Mouse (Mus musculus) cerebellum, adult 2 months (tissue): ENCODE measurements around the gene Lmf1. TPM values are rescaled to one million over a fixed set of nuclear protein-coding genes. Genes with fewer than 3 reads are reported as not detected.

Source experiments
- DNase-seq, 2 experiments: peaks; one replicate each; pipeline ENCODE4 v3.0.0; 2021
- H3K27ac ChIP-seq: fragments of 200-500 bp; 2 replicates; pipeline ENCODE4 v1.5.1; 2012; ENCODE audit warnings: low read length, control low read depth, inconsistent platforms; ENCODE audit not compliant: insufficient read depth
- H3K27me3 ChIP-seq: fragments of 200-500 bp; 2 replicates; pipeline ENCODE4 v1.6.1; 2012; ENCODE audit warnings: inconsistent platforms, mild to moderate bottlenecking, low read length, moderate library complexity; ENCODE audit not compliant: control insufficient read depth, insufficient read depth
- H3K4me1 ChIP-seq: fragments of 200-500 bp; 2 replicates; pipeline ENCODE4 v1.6.1; 2011; ENCODE audit warnings: low read length; ENCODE audit not compliant: control insufficient read depth, insufficient read depth
- H3K4me3 ChIP-seq: fragments of 200-500 bp; replicated peaks from 2 replicates; pipeline ENCODE3; 2011; ENCODE audit warnings: mild to moderate bottlenecking, low read depth, low read length, control low read depth; ENCODE audit not compliant: insufficient read depth
- CTCF ChIP-seq: fragments of 200-500 bp; IDR thresholded peaks from 2 replicates; pipeline ENCODE4 v1.5.1; 2011; ENCODE audit warnings: low read depth, mild to moderate bottlenecking, control low read depth, low read length, moderate library complexity, borderline replicate concordance; ENCODE audit not compliant: insufficient read depth
- POLR2A ChIP-seq: fragments of 200-500 bp; IDR thresholded peaks from 2 replicates; pipeline ENCODE4 v1.6.1; 2011; ENCODE audit warnings: low read length, control low read depth, borderline replicate concordance; ENCODE audit not compliant: insufficient read depth
- WGBS: fragments of 180-500 bp; shearing (Covaris S2); methylation state at CpG from one replicate; pipeline ENCODE4 v1.1.7; 2018; 5-methylcytosine and 5-hydroxymethylcytosine counted together
- polyA plus RNA-seq: library from polyadenylated mRNA; depleted of rRNA; stranded (reverse); fragments of >200 nt; gene quantifications from 2 replicates; pipeline ENCODE4 v1.2.3, GENCODE M21; 2012; rRNA removed

The Lmf1 gene
- polyA plus RNA-seq: 18.6 and 19.1 TPM in 2 replicates

DNA sequence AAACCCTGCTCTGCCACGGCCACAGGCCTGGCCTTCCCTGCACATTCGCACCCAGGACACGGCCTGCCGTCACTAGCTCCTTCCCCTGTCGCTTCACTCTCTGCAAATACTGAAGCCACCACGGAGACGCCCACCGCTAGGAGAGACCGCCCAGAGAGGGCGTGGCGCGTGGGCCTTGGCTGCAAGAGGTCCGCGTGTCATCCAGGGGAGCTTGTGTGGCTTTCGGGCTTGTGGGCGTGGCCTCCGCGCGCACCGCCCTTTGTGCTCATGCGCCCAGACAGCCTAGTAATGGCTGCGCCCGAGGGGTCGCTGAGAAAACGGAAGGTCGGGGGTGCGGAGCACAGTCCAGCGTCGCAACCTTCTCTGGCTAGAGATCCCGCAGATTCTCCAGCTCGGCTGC is at the start of gene Lmf1:
Gene Lmf1, plus strand, starts transcription at position 166 of the 400 bp plus-strand sequence.
- WGBS: under 1% methylated on average over 31 of the region's 31 CpGs
- H3K27ac ChIP-seq: peak within 1 kb of the TSS; percentile 48; the same call in 1 of the 2 replicates

DNA sequence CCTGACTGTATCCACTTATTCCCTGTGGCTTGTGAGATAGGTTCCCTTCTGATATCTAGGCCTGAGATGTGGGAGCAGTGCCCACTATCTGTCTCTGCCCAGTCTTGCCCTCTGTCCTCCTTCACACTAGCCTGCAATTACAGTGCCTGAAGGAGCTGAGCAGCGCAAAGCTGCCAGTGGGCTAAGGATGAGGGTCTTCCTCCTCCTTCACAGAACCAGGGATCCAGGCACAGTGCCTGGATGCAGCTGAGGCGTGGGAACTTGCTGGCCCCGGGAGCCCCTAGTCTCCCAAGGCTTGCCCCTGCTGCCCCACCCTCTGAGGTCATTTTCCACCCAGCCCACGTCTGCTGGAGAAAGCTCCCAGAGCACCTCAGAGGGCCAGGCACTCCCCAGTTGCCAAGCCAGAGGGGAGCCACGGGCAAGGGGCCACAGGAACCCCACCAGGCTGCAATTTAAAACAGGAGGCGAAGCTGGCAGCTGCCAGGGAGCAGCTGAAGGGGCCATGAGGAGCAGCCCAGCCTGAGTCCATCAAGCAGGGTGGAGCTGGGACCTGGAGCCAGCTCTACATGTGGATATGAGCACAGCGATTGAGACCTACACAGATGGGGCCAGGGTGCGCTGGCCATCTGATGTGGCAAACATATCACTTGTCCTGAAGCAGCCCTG is 48.4 kb upstream of the Lmf1 start:
- no peak overlapping the region for H3K27ac ChIP-seq
- no peak overlapping the region for H3K4me3 ChIP-seq
- H3K27me3 ChIP-seq: no peaks in the 10 kb centered on the region
- TF ChIP-seq CTCF (no peak), POLR2A (no peak)
- WGBS: 27% methylated on average over 8 of the region's 8 CpGs
- H3K4me1 ChIP-seq: no peaks in the 10 kb centered on the region
- no peak for DNase-seq

More for the DNA sequence above, at the start of gene Lmf1:
- no peak for TF ChIP-seq CTCF
- peak; percentile 94 for TF ChIP-seq POLR2A
- H3K4me1 ChIP-seq: peaks cover 6% of the 10 kb centered on the region; the same call in 1 of the 2 replicates
- DNase-seq: peak; percentile 95 to 97
- H3K4me3 ChIP-seq: peak within 1 kb of the TSS; percentile 76
- no peaks in the 10 kb centered on the region for H3K27me3 ChIP-seq

GRCm38 (mm10) chr17:25538945-25539875 is 39.7 kb upstream of the Lmf1 start:
- 12% methylated on average over 27 of the region's 27 CpGs for WGBS
- no peak overlapping the region for H3K27ac ChIP-seq
- H3K4me1 ChIP-seq: no peaks in the 10 kb centered on the region
- TF ChIP-seq POLR2A (no peak), CTCF (no peak)
- no peak for DNase-seq
- no peak overlapping the region for H3K4me3 ChIP-seq
- no peaks in the 10 kb centered on the region; the same call in 1 of the 2 replicates for H3K27me3 ChIP-seq

GRCm38 (mm10) chr17:25540731-25541130 is 38.2 kb upstream of the Lmf1 start:
- no peaks in the 10 kb centered on the region for H3K4me1 ChIP-seq
- WGBS: 87% methylated on average over 5 of the region's 5 CpGs
- H3K27me3 ChIP-seq: no peaks in the 10 kb centered on the region; the same call in 1 of the 2 replicates
- no peak for DNase-seq
- H3K4me3 ChIP-seq: no peak overlapping the region
- TF ChIP-seq POLR2A: no peak
- no peak for TF ChIP-seq CTCF
- no peak overlapping the region for H3K27ac ChIP-seq

DNA sequence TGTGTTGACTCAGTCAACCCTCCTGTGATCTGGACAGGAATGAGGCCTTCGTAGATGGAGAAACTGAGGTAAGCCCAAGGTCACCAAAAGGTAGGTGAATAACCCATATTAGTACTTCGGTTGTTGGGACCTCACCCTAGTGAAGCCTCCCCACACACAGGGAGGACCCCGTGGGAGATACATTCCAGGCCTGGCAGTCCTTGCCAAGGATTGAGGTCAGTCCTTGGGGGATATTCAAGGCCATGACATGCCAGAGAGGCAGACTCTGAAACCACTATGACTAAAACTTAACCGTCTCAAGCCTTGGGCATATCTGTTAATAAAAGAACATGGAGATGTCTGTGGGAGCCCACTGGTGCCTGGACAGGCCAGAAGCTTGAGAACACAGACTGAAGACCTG is 37.1 kb upstream of the Lmf1 start:
- 81% methylated on average over 4 of the region's 4 CpGs for WGBS
- no peak overlapping the region for H3K27ac ChIP-seq
- DNase-seq: no peak
- no peak overlapping the region for H3K4me3 ChIP-seq
- no peak for TF ChIP-seq CTCF
- no peak for TF ChIP-seq POLR2A
- H3K27me3 ChIP-seq: no peaks in the 10 kb centered on the region; the same call in 1 of the 2 replicates
- no peaks in the 10 kb centered on the region for H3K4me1 ChIP-seq

DNA sequence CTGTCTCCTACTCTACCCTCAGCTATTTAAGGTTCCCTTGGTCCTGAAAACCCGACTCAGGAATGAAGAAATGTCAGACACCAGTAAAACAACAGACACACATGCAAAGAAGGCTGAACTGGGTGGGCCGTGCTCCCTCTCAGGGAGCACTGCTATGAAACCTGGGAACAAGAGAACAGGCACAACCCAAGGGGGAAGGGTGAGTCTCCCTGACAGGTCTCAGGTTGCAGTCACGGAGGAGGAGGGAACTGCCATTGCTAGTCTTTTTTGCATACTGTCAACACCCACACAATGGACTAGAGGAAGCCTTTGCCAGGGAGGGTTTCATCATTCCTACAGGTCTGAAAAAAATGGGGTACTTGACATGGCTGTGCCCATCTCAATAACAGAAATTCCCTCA is 31.9 kb upstream of the Lmf1 start:
- TF ChIP-seq POLR2A (no peak), CTCF (no peak)
- no peak overlapping the region for H3K4me3 ChIP-seq
- no peaks in the 10 kb centered on the region for H3K27me3 ChIP-seq
- no peaks in the 10 kb centered on the region for H3K4me1 ChIP-seq
- no peak overlapping the region for H3K27ac ChIP-seq
- DNase-seq: no peak
- WGBS: 53% methylated on average over 3 of the region's 3 CpGs

DNA sequence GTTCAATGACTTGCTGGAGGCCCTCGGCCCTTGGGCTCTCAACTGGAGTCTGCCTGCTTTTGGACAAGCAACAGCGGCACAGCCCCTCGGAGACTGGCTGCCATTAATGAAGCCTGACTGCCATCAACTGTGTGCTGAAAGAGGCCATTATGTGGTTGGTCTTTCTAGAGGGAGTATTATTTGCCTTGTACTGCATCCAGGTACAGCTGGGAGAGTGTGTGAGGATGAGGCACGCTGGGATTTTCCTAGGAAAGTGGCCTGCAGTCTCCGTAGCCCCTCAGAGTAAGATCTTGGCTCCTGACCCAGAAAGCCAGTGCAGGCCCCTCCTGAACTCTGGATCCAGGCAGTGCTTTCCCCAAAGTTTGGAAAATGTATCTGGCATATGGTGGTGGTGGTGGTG is 28.9 kb upstream of the Lmf1 start:
- Histone ChIP-seq H3K4me3 (no peak overlapping the region), H3K4me1 (no peaks in the 10 kb centered on the region), H3K27me3 (no peaks in the 10 kb centered on the region), H3K27ac (no peak overlapping the region)
- TF ChIP-seq CTCF (no peak), POLR2A (no peak)
- WGBS: 75% methylated on average over 5 of the region's 5 CpGs
- DNase-seq: no peak

- H3K4me3 ChIP-seq: no peak overlapping the region
- no peaks in the 10 kb centered on the region for H3K27me3 ChIP-seq
- DNase-seq: no peak
- TF ChIP-seq CTCF: no peak
- TF ChIP-seq POLR2A: no peak
- 89% methylated on average over 11 of the region's 11 CpGs for WGBS
- peaks cover 6% of the 10 kb centered on the region; the same call in 1 of the 2 replicates for H3K4me1 ChIP-seq
- H3K27ac ChIP-seq: no peak overlapping the region
Observed at GRCm38 (mm10) chr17:25551313-25551712, 27.6 kb upstream of the Lmf1 start.
